Mouse (Mus musculus) liver, embryonic 14.5 days (tissue): ENCODE data around the gene Gatd1. TPM values are rescaled to one million over a fixed set of nuclear protein-coding genes. Genes with fewer than 3 reads are reported as not detected.

Experiments used
- ATAC-seq: fragments of 200-750 bp; cut with Nextera tagmentation; 2 replicates; pipeline ENCODE4 v1.8.0; 2017; ENCODE audit warnings: moderate number of reproducible peaks, mild to moderate bottlenecking, moderate library complexity; ENCODE audit not compliant: insufficient read depth
- DNase-seq, 3 experiments: peaks; one replicate each; pipeline ENCODE4 v3.0.0-alpha.2; 2012 to 2013; ENCODE audit warnings: low read depth in 3 of 3, low spot score in 3 of 3
- H3K27ac ChIP-seq: fragments of 300-500 bp; sonication (generic); 2 replicates; pipeline ENCODE4 v1.5.1; 2014; ENCODE audit warnings: moderate library complexity, mild to moderate bottlenecking, control low read depth, inconsistent platforms
- H3K27me3 ChIP-seq: fragments of 300-500 bp; sonication (generic); 2 replicates; pipeline ENCODE4 v1.6.1; 2014; ENCODE audit warnings: mild to moderate bottlenecking, low read length, moderate library complexity; ENCODE audit not compliant: control insufficient read depth, insufficient read depth
- H3K36me3 ChIP-seq: fragments of 300-500 bp; sonication (generic); replicated peaks from 2 replicates; pipeline ENCODE4 v1.6.1; 2014; ENCODE audit warnings: low read depth; ENCODE audit not compliant: control insufficient read depth, insufficient read depth
- H3K4me1 ChIP-seq, 2 experiments: fragments of 200-500 bp in 1 of 2; fragments of 300-500 bp in 1 of 2; sonication (generic) in 1 of 2; replicated peaks; 2 replicates each; pipeline ENCODE4 v1.6.1; 2012 to 2014; ENCODE audit warnings: antibody characterized with exemption in 1 of 2, inconsistent platforms in 1 of 2, low read length in 1 of 2; ENCODE audit not compliant: control insufficient read depth in 2 of 2, insufficient read depth in 2 of 2
- H3K4me2 ChIP-seq: fragments of 300-500 bp; sonication (generic); 2 replicates; pipeline ENCODE4 v1.6.1; 2014; ENCODE audit warnings: low read depth, mild to moderate bottlenecking, control low read depth, moderate library complexity
- H3K4me3 ChIP-seq, 2 experiments: fragments of 200-500 bp in 1 of 2; fragments of 300-500 bp in 1 of 2; sonication (generic) in 1 of 2; 2 replicates each; pipeline ENCODE4 v1.5.1; 2012 to 2014; ENCODE audit warnings: low read depth in 2 of 2, low read length in 2 of 2, mild to moderate bottlenecking in 2 of 2, control low read depth in 1 of 2, inconsistent platforms in 1 of 2, moderate library complexity in 1 of 2; ENCODE audit not compliant: insufficient read depth in 1 of 2
- H3K9ac ChIP-seq: fragments of 300-500 bp; sonication (generic); replicated peaks from 2 replicates; pipeline ENCODE4 v1.6.1; 2014; ENCODE audit warnings: mild to moderate bottlenecking, control low read depth, moderate library complexity
- H3K9me3 ChIP-seq: fragments of 300-500 bp; sonication (generic); 2 replicates; pipeline ENCODE4 v1.6.1; 2016; ENCODE audit warnings: low read length, mixed read lengths; ENCODE audit not compliant: control insufficient read depth
- CTCF ChIP-seq: IDR thresholded peaks from 2 replicates; pipeline ENCODE4 v1.5.1; 2016; ENCODE audit warnings: antibody characterized with exemption, low read depth, control low read depth
- EP300 ChIP-seq: IDR thresholded peaks from 2 replicates; pipeline ENCODE4 v1.6.1; 2016; ENCODE audit warnings: antibody characterized with exemption, low read depth
- WGBS: fragments of 180-500 bp; shearing (Covaris S2); extraction: QIAGEN DNeasy Blood & Tissue Kit; methylation state at CpG from one replicate; pipeline ENCODE4 v1.1.7; 2014; ENCODE audit not compliant: insufficient replicate concordance; 5-methylcytosine and 5-hydroxymethylcytosine counted together
- polyA plus RNA-seq, 2 experiments: library from polyadenylated mRNA; depleted of rRNA in 1 of 2; stranded (reverse) in 1 of 2; unstranded in 1 of 2; fragments of >200 nt; fragmentation: Nextera tagmentation in 1 of 2; extraction: Ambion mirVana in 1 of 2; gene quantifications; 2 replicates each; pipeline versions ENCODE4 v1.2.1 to v1.2.3; 2012 to 2014

Gene Gatd1
- polyA plus RNA-seq (2012; rRNA removed) (13.8 and 16.9 TPM in 2 replicates), polyA plus RNA-seq (2014; fragmentation: Nextera tagmentation; extraction: Ambion mirVana) (8.7 and 10.3 TPM in 2 replicates)

DNA sequence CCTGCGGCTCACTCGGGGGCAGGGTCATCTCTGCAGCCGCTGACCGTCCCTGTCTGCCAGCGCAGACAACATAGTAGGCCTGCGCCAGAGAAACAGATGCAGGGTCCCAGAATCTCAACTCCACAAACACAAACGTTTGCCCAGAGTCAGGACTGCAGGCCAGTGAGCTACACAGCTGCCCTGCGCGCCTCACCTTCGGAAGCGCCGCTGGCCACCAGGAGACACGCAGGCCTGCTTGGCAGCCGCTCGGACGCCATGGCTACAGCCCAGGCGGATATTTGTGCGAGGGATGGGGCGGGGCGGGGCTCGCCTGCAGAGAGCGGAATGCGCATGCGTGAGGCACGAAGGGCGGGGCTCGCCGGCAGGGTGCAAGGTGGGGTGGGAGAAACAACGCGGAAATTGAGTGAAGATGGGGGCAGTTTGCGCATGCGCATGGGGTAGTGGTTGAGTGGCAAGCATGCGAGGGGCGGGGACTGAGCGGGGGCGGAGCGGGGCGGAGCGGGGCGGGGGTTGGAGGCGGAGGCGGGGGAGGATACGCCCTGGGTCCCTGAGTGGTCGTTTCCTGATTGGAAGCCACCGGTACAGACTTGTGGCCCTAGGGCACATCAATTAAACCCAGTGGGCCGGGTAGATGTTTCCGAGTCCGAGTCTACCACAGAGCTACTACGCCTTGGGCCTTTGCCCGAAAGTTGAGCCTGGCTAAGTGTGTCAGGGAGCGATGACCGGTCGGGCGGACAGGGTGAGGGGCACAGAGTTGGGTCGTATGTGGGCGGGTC is at the start of gene Gatd1:
Gene Gatd1, minus strand, starts transcription at position 328 of the 776 bp plus-strand sequence.
- under 1% methylated on average over 53 of the region's 56 CpGs for WGBS
- TF ChIP-seq EP300 = no peak
- peak; percentile 49 for TF ChIP-seq CTCF
- Histone ChIP-seq H3K9ac (peak within 1 kb of the TSS; percentile 90), H3K4me1 (peaks cover 11 to 14% of the 10 kb centered on the region in 2 experiments), H3K4me3 (peak within 1 kb of the TSS; percentile 89), H3K36me3 (peaks cover 2% of the 10 kb centered on the region; the same call in 1 of the 2 replicates), H3K4me2 (peak within 1 kb of the TSS; percentile 100), H3K9me3 (no peaks in the 10 kb centered on the region), H3K27me3 (no peaks in the 10 kb centered on the region), H3K27ac (peak within 1 kb of the TSS; percentile 72)
- DNase-seq = peak; percentile 97 to 98 (median 98)
- ATAC-seq = peak; percentile 94

DNA sequence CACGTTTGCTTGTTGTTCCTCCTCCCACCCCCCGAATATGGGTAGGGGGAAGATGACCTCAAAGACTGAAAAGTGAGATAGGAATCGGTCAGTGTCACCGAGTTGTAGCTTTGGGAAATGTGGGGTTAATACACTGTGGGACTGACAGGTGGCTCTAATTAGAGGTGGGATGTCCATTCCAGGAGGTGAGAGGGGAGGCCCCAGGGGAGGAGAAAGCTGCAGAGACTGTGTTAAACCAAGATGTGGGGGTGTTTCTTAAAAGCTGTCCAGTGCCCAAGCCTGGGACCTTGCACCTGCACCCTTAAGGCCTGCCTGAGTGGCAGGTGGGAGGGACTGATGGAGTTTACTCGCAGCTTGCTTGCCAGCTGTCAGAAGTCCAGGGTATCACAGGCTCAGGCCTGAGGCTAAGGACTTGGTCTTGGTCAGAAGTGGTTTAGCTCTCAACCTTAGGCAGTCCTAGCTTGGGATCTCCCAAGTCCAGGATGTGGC is 48.4 kb upstream of the Gatd1 start:
- ATAC-seq = no peak
- H3K9ac ChIP-seq = no peak overlapping the region
- H3K4me3 ChIP-seq = 0 out of 4 replicates have a peak overlapping the region, but pooled peaks of 1 of the 2 experiments have one; percentile 3
- TF ChIP-seq CTCF (no peak), EP300 (no peak)
- peaks cover 63% of the 10 kb centered on the region for H3K27me3 ChIP-seq
- WGBS = 18% methylated on average over 5 of the region's 5 CpGs
- peaks cover 6 to 7% of the 10 kb centered on the region in 2 experiments for H3K4me1 ChIP-seq
- H3K9me3 ChIP-seq = no peaks in the 10 kb centered on the region
- H3K4me2 ChIP-seq = peak overlapping the region; percentile 55
- no peak for DNase-seq
- H3K36me3 ChIP-seq = no peaks in the 10 kb centered on the region
- H3K27ac ChIP-seq = no peak overlapping the region

DNA sequence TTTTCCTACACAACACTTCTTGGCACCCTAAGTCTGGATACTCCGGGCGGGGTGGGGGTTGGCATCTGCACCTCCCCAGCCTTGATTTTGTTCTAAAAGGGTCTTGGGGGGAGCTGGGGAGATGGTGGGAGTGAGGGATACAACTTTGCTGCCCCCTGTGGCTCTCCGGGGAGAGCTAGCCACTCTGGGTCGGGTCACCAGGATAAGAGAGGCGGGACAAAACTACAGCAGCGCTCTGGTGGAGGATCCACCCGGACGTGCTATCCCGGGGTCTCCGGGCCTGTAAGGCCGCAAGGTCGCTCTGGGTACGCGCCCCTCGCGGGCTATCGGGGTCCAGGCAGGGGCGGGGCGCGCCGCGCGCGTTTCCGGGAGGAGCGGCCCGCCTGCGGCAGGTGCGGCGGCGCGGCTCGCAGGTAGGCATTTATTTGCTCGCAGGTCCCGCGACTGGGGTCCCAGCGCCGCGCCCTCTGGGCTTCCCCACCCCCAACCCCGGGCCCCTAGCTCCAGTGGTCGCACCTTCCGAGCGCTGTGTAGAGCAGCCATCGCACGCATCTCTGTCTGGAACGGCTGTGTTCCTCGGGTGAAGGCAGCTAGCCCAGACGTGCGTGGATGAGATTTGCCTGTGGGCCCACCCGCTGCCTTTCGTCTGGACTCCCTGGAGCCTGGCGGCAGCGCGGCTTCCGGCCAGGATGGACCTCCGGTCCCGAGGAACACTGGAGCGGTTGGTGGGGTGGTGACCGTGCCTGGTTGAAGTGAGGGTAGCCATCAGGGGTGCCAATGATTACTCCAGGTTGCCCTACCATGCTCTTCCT is 47.8 kb upstream of the Gatd1 start:
- peak overlapping the region; percentile 21; the same call in 1 of the 2 replicates for H3K9ac ChIP-seq
- H3K36me3 ChIP-seq = no peaks in the 10 kb centered on the region
- no peaks in the 10 kb centered on the region for H3K9me3 ChIP-seq
- ATAC-seq (no peak), DNase-seq (no peak)
- H3K4me3 ChIP-seq = peak overlapping the region; percentile 13 to 52; a peak in 3 of 4 replicates
- 3% methylated on average over 59 of the region's 59 CpGs for WGBS
- H3K4me1 ChIP-seq = peaks cover 3% of the 10 kb centered on the region in 2 experiments
- peak overlapping the region; percentile 55 for H3K4me2 ChIP-seq
- TF ChIP-seq CTCF (peak; percentile 20; the same call in 1 of the 2 replicates), EP300 (no peak)
- H3K27ac ChIP-seq = no peak overlapping the region
- H3K27me3 ChIP-seq = peaks cover 63% of the 10 kb centered on the region

DNA sequence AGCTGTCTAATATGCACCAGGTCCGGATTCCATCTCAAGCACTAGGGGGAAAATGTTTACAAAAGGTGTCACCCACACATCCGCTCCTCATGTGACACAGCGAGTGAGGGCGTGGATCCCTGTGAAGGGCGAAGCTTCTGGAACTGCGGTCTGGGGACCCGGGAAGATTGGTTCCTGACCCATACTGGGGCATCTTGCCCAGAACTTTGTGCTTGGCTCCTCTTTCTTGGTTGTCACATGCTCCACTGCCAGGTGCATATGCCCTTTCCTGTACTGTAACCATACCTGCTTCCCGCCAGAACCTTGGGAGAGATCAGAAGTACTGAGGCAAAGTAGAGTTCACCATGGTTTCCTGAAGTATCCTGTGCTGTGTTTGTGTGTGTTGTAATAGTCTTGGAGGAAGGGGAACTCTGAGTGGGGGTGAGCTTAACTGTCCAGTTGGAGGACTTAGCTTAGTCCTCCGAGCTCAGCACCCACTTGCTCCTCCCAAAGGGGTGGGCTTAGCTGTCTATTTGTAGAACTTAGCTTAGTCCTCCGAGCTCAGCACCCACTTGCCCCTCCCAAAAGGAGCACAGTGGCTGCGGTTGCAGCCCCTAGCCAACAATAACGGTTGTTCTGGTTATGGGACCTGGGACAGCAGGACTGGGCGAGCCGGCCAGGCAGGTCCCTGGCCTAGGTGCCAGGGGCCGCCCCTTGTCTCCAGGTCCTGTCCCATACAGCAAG is 46.6 kb upstream of the Gatd1 start, which contains the start of gene Cracr2b:
Gene Cracr2b, plus strand, starts transcription at position 704 of the 723 bp plus-strand sequence.
- Histone ChIP-seq H3K27ac (no peak within 1 kb of the TSS), H3K9ac (peak within 1 kb of the TSS; percentile 21; the same call in 1 of the 2 replicates), H3K9me3 (no peaks in the 10 kb centered on the region), H3K4me1 (peaks cover 4 to 7% of the 10 kb centered on the region in 2 experiments), H3K36me3 (no peaks in the 10 kb centered on the region), H3K4me3 (peak within 1 kb of the TSS; percentile 13 to 52; a peak in 3 of 4 replicates), H3K27me3 (peaks cover 54% of the 10 kb centered on the region), H3K4me2 (peak within 1 kb of the TSS; percentile 55)
- 57% methylated on average over 15 of the region's 15 CpGs for WGBS
- TF ChIP-seq EP300 = no peak
- no peak for TF ChIP-seq CTCF
- ATAC-seq (no peak), DNase-seq (no peak)
